Mouse (Mus musculus): ENCODE results near the gene Arhgap15. TPM values are rescaled to one million over a fixed set of nuclear protein-coding genes. Genes with fewer than 3 reads are reported as not detected.
A peak's percentile ranks its signal among the peaks of the same experiment; 100 is the strongest.

The Arhgap15 gene
- polyA plus RNA-seq, 1 experiment from 2014 or later = 1.1 TPM

GRCm38 (mm10) chr2:44356887-44357251, 608.2 kb downstream of the Arhgap15 start:
- H3K36me3 ChIP-seq = no peaks in the 10 kb centered on the region
- H3K27ac ChIP-seq = 0 out of 2 replicates have a peak overlapping the region, but pooled peaks have one; percentile 45
- ATAC-seq (replicated peaks; ENCODE audit: low FRiP score) = peak; percentile 58
- H3K9me3 ChIP-seq (replicated peaks) = no peaks in the 10 kb centered on the region
- H3K4me1 ChIP-seq = peaks cover 8% of the 10 kb centered on the region
- H3K27me3 ChIP-seq = no peaks in the 10 kb centered on the region
- no peak overlapping the region for H3K4me2 ChIP-seq
- no peak overlapping the region for H3K4me3 ChIP-seq (replicated peaks)
- 64% methylated on average over 6 of the region's 6 CpGs for WGBS
- no peak overlapping the region for H3K9ac ChIP-seq

- Histone ChIP-seq H3K9me3 (replicated peaks) (no peaks in the 10 kb centered on the region), H3K27ac (no peak overlapping the region), H3K4me2 (no peak overlapping the region), H3K4me1 (no peaks in the 10 kb centered on the region), H3K27me3 (no peaks in the 10 kb centered on the region), H3K36me3 (no peaks in the 10 kb centered on the region), H3K9ac (no peak overlapping the region), H3K4me3 (replicated peaks) (no peak overlapping the region)
- WGBS = 70% methylated on average over 2 of the region's 2 CpGs
- ATAC-seq (replicated peaks; ENCODE audit: low FRiP score) = no peak
These were observed 631.6 kb downstream of the Arhgap15 start for GRCm38 (mm10) chr2:44380225-44380624.

GRCm38 (mm10) chr2:44384541-44384940, 635.9 kb downstream of the Arhgap15 start:
- 89% methylated on average over 6 of the region's 6 CpGs for WGBS
- ATAC-seq (replicated peaks; ENCODE audit: low FRiP score) = no peak

GRCm38 (mm10) chr2:44389556-44389955, 640.9 kb downstream of the Arhgap15 start:
- Histone ChIP-seq H3K27me3 (no peaks in the 10 kb centered on the region), H3K9ac (no peak overlapping the region), H3K36me3 (no peaks in the 10 kb centered on the region), H3K9me3 (replicated peaks) (no peaks in the 10 kb centered on the region), H3K4me3 (replicated peaks) (no peak overlapping the region), H3K4me1 (no peaks in the 10 kb centered on the region), H3K4me2 (no peak overlapping the region), H3K27ac (no peak overlapping the region)
- ATAC-seq (replicated peaks; ENCODE audit: low FRiP score) = no peak
- WGBS = 91% methylated on average over 4 of the region's 4 CpGs

More at GRCm38 (mm10) chr2:44384541-44384940, 635.9 kb downstream of the Arhgap15 start:
- H3K36me3 ChIP-seq = no peaks in the 10 kb centered on the region
- H3K4me1 ChIP-seq = no peaks in the 10 kb centered on the region
- no peaks in the 10 kb centered on the region for H3K27me3 ChIP-seq
- H3K4me2 ChIP-seq = no peak overlapping the region
- no peaks in the 10 kb centered on the region for H3K9me3 ChIP-seq (replicated peaks)
- H3K9ac ChIP-seq = no peak overlapping the region
- no peak overlapping the region for H3K27ac ChIP-seq
- H3K4me3 ChIP-seq (replicated peaks) = no peak overlapping the region

GRCm38 (mm10) chr2:44393789-44394188, 645.2 kb downstream of the Arhgap15 start:
- no peaks in the 10 kb centered on the region for H3K4me1 ChIP-seq
- no peak for ATAC-seq (replicated peaks; ENCODE audit: low FRiP score)
- no peak overlapping the region for H3K27ac ChIP-seq
- H3K4me2 ChIP-seq = no peak overlapping the region
- no peak overlapping the region for H3K9ac ChIP-seq
- H3K4me3 ChIP-seq (replicated peaks) = no peak overlapping the region
- 74% methylated on average over 8 of the region's 8 CpGs for WGBS
- H3K9me3 ChIP-seq (replicated peaks) = no peaks in the 10 kb centered on the region
- no peaks in the 10 kb centered on the region for H3K27me3 ChIP-seq
- no peaks in the 10 kb centered on the region for H3K36me3 ChIP-seq

GRCm38 (mm10) chr2:44394956-44395501, 646.4 kb downstream of the Arhgap15 start:
- Histone ChIP-seq H3K36me3 (no peaks in the 10 kb centered on the region), H3K9me3 (replicated peaks) (no peaks in the 10 kb centered on the region), H3K4me1 (no peaks in the 10 kb centered on the region), H3K27me3 (no peaks in the 10 kb centered on the region), H3K27ac (no peak overlapping the region), H3K9ac (no peak overlapping the region), H3K4me3 (replicated peaks) (no peak overlapping the region), H3K4me2 (no peak overlapping the region)
- WGBS = 64% methylated on average over 6 of the region's 6 CpGs
- ATAC-seq (replicated peaks; ENCODE audit: low FRiP score) = no peak

- Histone ChIP-seq H3K36me3 (no peaks in the 10 kb centered on the region), H3K4me3 (replicated peaks) (no peak overlapping the region), H3K27me3 (no peaks in the 10 kb centered on the region), H3K4me2 (no peak overlapping the region), H3K9ac (no peak overlapping the region), H3K9me3 (replicated peaks) (no peaks in the 10 kb centered on the region), H3K27ac (no peak overlapping the region), H3K4me1 (no peaks in the 10 kb centered on the region)
- ATAC-seq (replicated peaks; ENCODE audit: low FRiP score) = no peak
- 66% methylated on average over 2 of the region's 2 CpGs for WGBS
These were observed 647.0 kb downstream of the Arhgap15 start for GRCm38 (mm10) chr2:44395577-44395976.

- H3K4me2 ChIP-seq = no peak overlapping the region
- no peak overlapping the region for H3K9ac ChIP-seq
- no peak for ATAC-seq (replicated peaks; ENCODE audit: low FRiP score)
- no peak overlapping the region for H3K27ac ChIP-seq
- H3K4me3 ChIP-seq (replicated peaks) = no peak overlapping the region
- no peaks in the 10 kb centered on the region for H3K27me3 ChIP-seq
- WGBS = 49% methylated on average over 1 of the region's 1 CpGs
- H3K9me3 ChIP-seq (replicated peaks) = no peaks in the 10 kb centered on the region
- H3K36me3 ChIP-seq = no peaks in the 10 kb centered on the region
- no peaks in the 10 kb centered on the region for H3K4me1 ChIP-seq
These were observed 648.6 kb downstream of the Arhgap15 start for GRCm38 (mm10) chr2:44397209-44397608.

- no peaks in the 10 kb centered on the region for H3K9me3 ChIP-seq (replicated peaks)
- no peak overlapping the region for H3K27ac ChIP-seq
- no peaks in the 10 kb centered on the region for H3K27me3 ChIP-seq
- no peak for ATAC-seq (replicated peaks; ENCODE audit: low FRiP score)
- H3K9ac ChIP-seq = no peak overlapping the region
- no peak overlapping the region for H3K4me3 ChIP-seq (replicated peaks)
- no peaks in the 10 kb centered on the region for H3K4me1 ChIP-seq
- H3K4me2 ChIP-seq = no peak overlapping the region
- no peaks in the 10 kb centered on the region for H3K36me3 ChIP-seq
- WGBS = 93% methylated on average over 4 of the region's 4 CpGs
These were observed 649.2 kb downstream of the Arhgap15 start for GRCm38 (mm10) chr2:44397735-44398337.

- no peaks in the 10 kb centered on the region for H3K27me3 ChIP-seq
- no peak overlapping the region for H3K9ac ChIP-seq
- no peaks in the 10 kb centered on the region for H3K9me3 ChIP-seq (replicated peaks)
- H3K4me2 ChIP-seq = no peak overlapping the region
- no peaks in the 10 kb centered on the region for H3K36me3 ChIP-seq
- H3K4me3 ChIP-seq (replicated peaks) = no peak overlapping the region
- H3K4me1 ChIP-seq = no peaks in the 10 kb centered on the region
- no peak for ATAC-seq (replicated peaks; ENCODE audit: low FRiP score)
- H3K27ac ChIP-seq = no peak overlapping the region
These were observed 650.7 kb downstream of the Arhgap15 start for GRCm38 (mm10) chr2:44399191-44399926.

- peaks cover 4% of the 10 kb centered on the region; the same call in 1 of the 2 replicates for H3K9me3 ChIP-seq (replicated peaks)
- no peak overlapping the region for H3K4me3 ChIP-seq (replicated peaks)
- no peak for ATAC-seq (replicated peaks; ENCODE audit: low FRiP score)
- H3K27me3 ChIP-seq = no peaks in the 10 kb centered on the region
- H3K4me1 ChIP-seq = no peaks in the 10 kb centered on the region
- H3K4me2 ChIP-seq = no peak overlapping the region
- no peak overlapping the region for H3K9ac ChIP-seq
- peak overlapping the region; percentile 22; the same call in 1 of the 2 replicates for H3K27ac ChIP-seq
- WGBS = 46% methylated on average over 3 of the region's 3 CpGs
- H3K36me3 ChIP-seq = no peaks in the 10 kb centered on the region
These were observed 653.2 kb downstream of the Arhgap15 start for GRCm38 (mm10) chr2:44401704-44402422.

GRCm38 (mm10) chr2:44411660-44412059, 663.0 kb downstream of the Arhgap15 start:
- H3K4me2 ChIP-seq = no peak overlapping the region
- H3K4me1 ChIP-seq = no peaks in the 10 kb centered on the region
- no peaks in the 10 kb centered on the region for H3K36me3 ChIP-seq
- H3K9me3 ChIP-seq (replicated peaks) = peaks cover under 1% of the 10 kb centered on the region; the same call in 1 of the 2 replicates
- 69% methylated on average over 2 of the region's 2 CpGs for WGBS
- H3K9ac ChIP-seq = no peak overlapping the region
- no peaks in the 10 kb centered on the region for H3K27me3 ChIP-seq
- no peak overlapping the region for H3K4me3 ChIP-seq (replicated peaks)
- ATAC-seq (replicated peaks; ENCODE audit: low FRiP score) = no peak
- H3K27ac ChIP-seq = no peak overlapping the region
